Mouse (Mus musculus) myocyte (in vitro differentiated cells): ENCODE results near the gene Chaf1a.

Source experiments
- E2F4 ChIP-seq: IDR thresholded peaks from one replicate; pipeline ENCODE4 v1.6.1; 2011; ENCODE audit warnings: mild to moderate bottlenecking, control low read depth, moderate library complexity; ENCODE audit not compliant: insufficient read depth
- MYOG ChIP-seq, 3 experiments: IDR thresholded peaks; one replicate each; pipeline ENCODE4 v1.6.1; 2011; ENCODE audit warnings: control low read depth in 2 of 3, low read depth in 2 of 3, mild to moderate bottlenecking in 2 of 3; ENCODE audit not compliant: insufficient read length in 2 of 3, control insufficient read depth in 1 of 3, insufficient read depth in 1 of 3
- POLR2A ChIP-seq: IDR thresholded peaks from one replicate; pipeline ENCODE4 v1.6.1; 2011; ENCODE audit warnings: low read depth, mild to moderate bottlenecking, control low read depth, moderate library complexity; ENCODE audit not compliant: insufficient read length
- TCF3 ChIP-seq: IDR thresholded peaks from one replicate; pipeline ENCODE4 v1.6.1; 2011; ENCODE audit warnings: low read depth, control low read depth; ENCODE audit not compliant: insufficient read length
- USF1 ChIP-seq: IDR thresholded peaks from one replicate; pipeline ENCODE4 v1.6.1; 2011; ENCODE audit warnings: low read depth, mild to moderate bottlenecking, control low read depth, moderate library complexity

DNA sequence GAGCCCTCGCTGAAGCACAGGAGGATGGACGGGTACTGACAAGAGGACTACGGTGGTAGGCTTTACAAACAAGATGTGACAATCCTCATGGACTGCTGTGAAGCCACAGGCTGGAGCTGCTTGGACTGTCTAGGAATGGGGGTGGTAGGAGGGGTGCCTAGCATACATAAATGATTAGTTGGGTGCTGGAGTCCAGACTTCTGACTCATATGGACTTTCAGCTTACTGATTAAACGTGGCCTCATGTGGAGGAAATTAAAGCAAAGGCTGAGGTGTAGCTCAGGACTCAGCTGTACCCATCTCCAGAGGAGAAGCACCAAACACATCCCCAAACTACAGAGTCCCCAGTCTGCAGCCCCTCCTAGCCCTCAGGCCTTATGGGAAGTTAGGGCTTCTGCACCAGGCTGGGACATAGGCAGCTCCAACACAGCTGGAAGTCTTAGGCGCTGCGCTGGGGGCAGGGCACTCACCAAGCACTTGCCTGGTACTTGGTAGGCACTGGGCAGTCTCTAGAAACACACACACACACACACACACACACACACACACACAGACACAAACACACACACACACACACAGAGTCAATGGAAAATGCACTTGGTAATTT is 8.0 kb upstream of the Chaf1a start:
- TF ChIP-seq POLR2A (no peak), TCF3 (no peak), USF1 (no peak), E2F4 (no peak), MYOG (IDR thresholded peaks at IDR 0.05; ENCODE audit: control insufficient read depth in 1 of 3, insufficient read depth in 1 of 3, insufficient read length in 2 of 3, low read depth in 2 of 3) (no peak)
